Mouse (Mus musculus) limb, embryonic 10.5 days (tissue): Measurements from ENCODE around the gene Ppil4. TPM values are rescaled to one million over a fixed set of nuclear protein-coding genes. Genes with fewer than 3 reads are reported as not detected.

ENCODE experiments used
- DNase-seq: peaks from one replicate; pipeline ENCODE4 v3.0.0-alpha.2; 2017; ENCODE audit warnings: low spot score
- H3K27ac ChIP-seq: fragments of 300-500 bp; sonication (generic); 2 replicates; pipeline ENCODE4 v1.5.1; 2016; ENCODE audit warnings: mild to moderate bottlenecking
- H3K27me3 ChIP-seq: fragments of 300-500 bp; sonication (generic); 2 replicates; pipeline ENCODE4 v1.6.1; 2016; ENCODE audit warnings: low read depth, mild to moderate bottlenecking; ENCODE audit not compliant: poor library complexity, severe bottlenecking
- H3K36me3 ChIP-seq: fragments of 300-500 bp; sonication (generic); 2 replicates; pipeline ENCODE4 v1.6.1; 2016; ENCODE audit warnings: mild to moderate bottlenecking, moderate library complexity
- H3K4me1 ChIP-seq: fragments of 300-500 bp; sonication (generic); 2 replicates; pipeline ENCODE4 v1.6.1; 2016
- H3K4me3 ChIP-seq: fragments of 300-500 bp; sonication (generic); 2 replicates; pipeline ENCODE4 v1.5.1; 2016; ENCODE audit warnings: mild to moderate bottlenecking, moderate library complexity
- H3K9me3 ChIP-seq: fragments of 300-500 bp; sonication (generic); replicated peaks from 2 replicates; pipeline ENCODE4 v1.6.1; 2016; ENCODE audit warnings: mild to moderate bottlenecking
- WGBS: fragments of 180-500 bp; shearing (Covaris S2); methylation state at CpG from one replicate; pipeline ENCODE4 v1.1.7; 2016; 5-methylcytosine and 5-hydroxymethylcytosine counted together
- polyA plus RNA-seq: library from polyadenylated mRNA; unstranded; fragments of >200 nt; fragmentation: Nextera tagmentation; extraction: Ambion mirVana; gene quantifications from 2 replicates; pipeline ENCODE4 v1.2.1, GENCODE M21; 2016

The Ppil4 gene
- polyA plus RNA-seq, 1 experiment from 2014 or later: 44.6 TPM

DNA sequence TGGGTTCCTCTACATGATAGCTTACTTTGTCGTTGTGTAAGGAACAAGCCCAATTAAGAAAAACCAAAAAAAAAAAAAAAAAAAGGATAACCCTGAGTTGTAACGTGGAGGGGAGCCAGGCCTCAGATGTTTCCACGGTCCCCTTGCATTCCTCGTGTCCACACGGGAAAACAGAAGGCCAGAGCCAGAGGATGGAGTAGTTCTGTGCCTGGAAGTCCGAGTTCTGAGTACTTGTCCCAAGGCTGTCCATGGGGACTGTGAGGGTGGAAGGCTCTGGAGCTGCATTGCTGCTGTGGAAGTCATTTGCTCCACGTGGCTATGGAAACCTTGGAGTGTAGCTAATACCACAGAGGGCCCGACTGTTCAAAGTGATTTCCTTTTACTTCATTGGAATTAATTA, 52.4 kb downstream of the Ppil4 start:
- DNase-seq: no peak
- Histone ChIP-seq H3K9me3 (no peaks in the 10 kb centered on the region), H3K27ac (no peak overlapping the region), H3K27me3 (peaks cover 6% of the 10 kb centered on the region; the same call in 1 of the 2 replicates), H3K4me1 (0 out of 2 replicates have a peak, but pooled peaks cover 3% of the 10 kb centered on the region), H3K4me3 (no peak overlapping the region), H3K36me3 (no peaks in the 10 kb centered on the region)
- 81% methylated on average over 8 of the region's 8 CpGs for WGBS

DNA sequence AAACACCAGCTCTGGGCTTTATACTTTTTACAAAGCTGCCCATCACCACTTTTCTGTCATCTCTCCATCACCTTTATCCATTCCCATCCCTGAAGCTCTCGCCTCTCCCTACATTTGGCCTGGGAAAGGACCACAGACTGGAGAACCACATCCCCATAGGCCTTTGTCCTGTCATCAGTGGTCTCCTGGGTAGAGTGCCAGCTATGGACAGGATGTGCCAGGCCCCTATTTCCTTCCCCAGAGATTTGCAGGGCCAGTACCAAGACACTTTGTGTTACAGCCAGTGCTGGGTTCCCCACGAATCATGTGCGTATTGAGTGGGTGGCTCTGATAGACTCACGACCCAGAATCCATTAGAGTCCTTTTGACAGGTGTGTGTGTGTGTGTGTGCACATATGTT, 53.3 kb downstream of the Ppil4 start:
- DNase-seq: no peak

DNA sequence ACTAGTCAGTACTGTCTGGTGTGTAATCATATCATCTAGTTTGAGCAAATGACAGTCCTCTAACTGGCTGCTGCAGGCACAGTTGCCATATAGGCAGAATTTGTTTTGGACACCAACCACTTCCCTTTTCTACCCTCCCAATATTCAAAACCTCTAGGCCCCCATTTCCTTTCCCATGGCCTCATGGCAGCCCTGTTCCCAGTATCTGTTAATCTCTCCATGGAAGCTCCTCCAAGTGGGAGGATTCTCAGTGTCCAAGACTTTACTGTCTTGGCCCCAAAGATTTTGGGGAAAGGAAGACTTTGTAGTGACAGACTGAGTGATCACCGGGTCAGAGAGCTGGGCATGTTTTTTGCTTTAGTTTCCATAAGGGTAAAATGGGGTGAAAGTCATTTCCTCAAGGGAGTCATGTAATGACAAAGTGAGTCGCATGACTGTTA, 54.5 kb downstream of the Ppil4 start:
- 84% methylated on average over 2 of the region's 2 CpGs for WGBS
- Histone ChIP-seq H3K36me3 (no peaks in the 10 kb centered on the region), H3K9me3 (no peaks in the 10 kb centered on the region), H3K4me1 (no peaks in the 10 kb centered on the region), H3K27me3 (no peaks in the 10 kb centered on the region; the same call in 1 of the 2 replicates), H3K27ac (no peak overlapping the region), H3K4me3 (no peak overlapping the region)
- DNase-seq: no peak

More for the DNA sequence above, 53.3 kb downstream of the Ppil4 start:
- Histone ChIP-seq H3K4me3 (no peak overlapping the region), H3K9me3 (no peaks in the 10 kb centered on the region), H3K27ac (no peak overlapping the region), H3K4me1 (0 out of 2 replicates have a peak, but pooled peaks cover 3% of the 10 kb centered on the region), H3K27me3 (peaks cover 6% of the 10 kb centered on the region; the same call in 1 of the 2 replicates), H3K36me3 (no peaks in the 10 kb centered on the region)
- WGBS: 87% methylated on average over 4 of the region's 4 CpGs

DNA sequence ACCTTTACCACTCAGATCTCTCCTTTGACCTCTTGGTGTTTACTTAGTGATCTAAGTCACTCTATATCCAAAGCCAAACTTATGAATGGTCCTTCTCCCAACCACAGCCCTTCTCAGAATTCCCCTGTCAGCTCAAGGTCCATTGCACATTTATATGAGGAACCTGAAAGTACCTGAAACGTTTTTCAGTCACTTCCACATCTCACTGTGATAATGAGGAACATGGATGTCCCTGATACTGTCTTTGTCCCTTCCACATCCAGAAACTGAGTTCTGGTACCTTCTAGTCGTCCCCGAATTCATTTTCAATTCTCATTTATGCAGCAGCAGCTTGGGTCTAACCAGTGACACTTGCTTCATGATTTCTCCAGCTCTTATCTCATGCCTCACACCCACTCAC, 59.2 kb downstream of the Ppil4 start:
- H3K27ac ChIP-seq: no peak overlapping the region
- H3K4me3 ChIP-seq: no peak overlapping the region
- 74% methylated on average over 3 of the region's 3 CpGs for WGBS
- no peaks in the 10 kb centered on the region for H3K4me1 ChIP-seq
- no peaks in the 10 kb centered on the region for H3K27me3 ChIP-seq
- no peaks in the 10 kb centered on the region for H3K36me3 ChIP-seq
- no peak for DNase-seq
- H3K9me3 ChIP-seq: no peaks in the 10 kb centered on the region

DNA sequence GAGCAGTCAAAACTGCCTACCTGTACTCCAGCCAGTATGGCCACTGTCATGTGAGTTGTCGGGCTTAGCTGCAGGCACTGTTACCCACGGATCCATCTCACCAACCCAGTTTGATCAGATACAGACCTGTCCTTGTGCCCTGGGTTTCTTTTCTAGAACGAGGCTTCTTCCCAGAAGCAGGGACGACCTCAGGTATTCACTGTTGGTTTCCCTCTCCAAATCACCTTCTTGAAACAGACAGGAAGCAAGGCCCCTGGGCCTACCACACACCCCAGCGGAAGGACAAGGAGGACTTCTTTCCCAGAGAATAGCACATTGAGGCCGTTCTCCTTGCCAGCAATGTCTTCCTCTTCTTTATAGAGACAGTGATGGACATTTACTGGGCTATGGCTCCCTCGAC, 67.8 kb downstream of the Ppil4 start:
- peak; percentile 17 for DNase-seq
- Histone ChIP-seq H3K4me3 (no peak overlapping the region), H3K36me3 (no peaks in the 10 kb centered on the region), H3K4me1 (peaks cover 3% of the 10 kb centered on the region; the same call in 1 of the 2 replicates), H3K27ac (no peak overlapping the region), H3K27me3 (no peaks in the 10 kb centered on the region), H3K9me3 (no peaks in the 10 kb centered on the region)
- WGBS: 93% methylated on average over 7 of the region's 7 CpGs

DNA sequence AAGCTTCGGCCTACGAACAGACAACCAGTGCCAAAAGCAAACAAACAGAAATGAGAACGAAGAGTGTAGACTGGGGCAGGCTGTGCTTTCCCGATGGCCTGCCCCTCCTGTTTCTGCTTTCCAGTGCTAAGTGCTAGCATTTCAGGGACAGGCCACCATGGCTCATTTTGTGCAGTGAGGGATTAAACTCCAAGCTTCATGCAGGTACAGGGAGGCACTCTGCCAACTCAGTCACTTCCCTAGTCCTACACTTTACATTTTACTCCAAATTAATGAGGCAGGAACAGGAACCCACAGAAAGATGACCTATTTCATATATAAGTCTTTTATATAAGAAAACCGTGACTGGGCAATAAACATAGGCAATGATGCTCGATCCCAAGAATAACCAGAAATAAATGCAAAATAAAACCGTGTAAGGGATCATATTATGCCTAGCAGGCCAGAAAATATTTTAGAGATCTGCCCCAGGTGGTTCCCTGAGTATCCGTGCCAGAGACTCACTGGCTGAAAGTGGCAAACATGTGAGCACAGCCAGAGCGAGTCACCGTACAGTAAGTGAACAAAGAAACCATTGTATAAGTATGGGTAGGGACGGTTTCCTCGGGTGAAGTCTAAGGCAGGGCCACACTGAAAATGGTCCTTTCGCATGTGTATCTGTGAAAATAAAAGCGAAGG, 68.7 kb downstream of the Ppil4 start:
- H3K4me3 ChIP-seq: no peak overlapping the region
- H3K4me1 ChIP-seq: peaks cover 3% of the 10 kb centered on the region; the same call in 1 of the 2 replicates
- WGBS: 92% methylated on average over 14 of the region's 14 CpGs
- DNase-seq: peak; percentile 14
- no peaks in the 10 kb centered on the region for H3K36me3 ChIP-seq
- no peak overlapping the region for H3K27ac ChIP-seq
- no peaks in the 10 kb centered on the region for H3K9me3 ChIP-seq
- peaks cover 4% of the 10 kb centered on the region for H3K27me3 ChIP-seq

DNA sequence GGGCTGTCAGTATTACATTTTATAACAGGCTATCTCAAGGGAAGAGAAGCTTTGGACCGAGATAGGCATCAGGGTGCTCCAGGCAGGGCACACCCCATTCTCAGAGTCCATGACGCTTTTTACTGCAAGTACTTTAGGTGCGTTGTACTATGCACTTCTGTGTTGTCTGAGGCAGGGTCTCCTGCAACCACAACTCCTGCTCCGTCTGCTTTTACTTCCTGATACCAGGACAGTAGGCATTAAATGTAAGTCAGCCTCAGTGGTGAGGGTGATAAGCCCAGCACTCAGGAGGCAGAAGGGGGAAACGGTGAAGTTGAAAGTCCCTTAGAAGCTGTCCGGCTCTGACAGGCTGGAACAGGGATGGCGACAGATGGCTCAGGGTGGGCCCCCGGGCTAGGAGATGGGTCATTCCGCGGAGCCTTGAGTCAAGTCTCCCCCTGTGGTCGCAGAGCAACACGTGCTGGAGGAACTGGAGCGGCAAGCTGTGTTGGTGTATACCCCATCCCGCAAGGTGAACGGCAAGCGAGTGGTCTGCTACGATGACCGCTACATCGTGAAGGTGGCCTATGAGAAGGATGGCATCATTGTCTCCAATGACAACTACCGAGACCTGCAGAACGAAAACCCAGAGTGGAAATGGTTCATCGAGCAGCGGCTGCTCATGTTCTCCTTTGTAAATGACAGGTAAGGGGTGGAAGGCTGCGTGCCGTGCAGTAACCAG, 69.4 kb downstream of the Ppil4 start:
- H3K36me3 ChIP-seq: no peaks in the 10 kb centered on the region
- H3K27me3 ChIP-seq: peaks cover 11% of the 10 kb centered on the region
- no peak overlapping the region for H3K4me3 ChIP-seq
- peaks cover 5% of the 10 kb centered on the region for H3K4me1 ChIP-seq
- no peak overlapping the region for H3K27ac ChIP-seq
- 94% methylated on average over 25 of the region's 25 CpGs for WGBS
- H3K9me3 ChIP-seq: no peaks in the 10 kb centered on the region
- DNase-seq: peak; percentile 24

DNA sequence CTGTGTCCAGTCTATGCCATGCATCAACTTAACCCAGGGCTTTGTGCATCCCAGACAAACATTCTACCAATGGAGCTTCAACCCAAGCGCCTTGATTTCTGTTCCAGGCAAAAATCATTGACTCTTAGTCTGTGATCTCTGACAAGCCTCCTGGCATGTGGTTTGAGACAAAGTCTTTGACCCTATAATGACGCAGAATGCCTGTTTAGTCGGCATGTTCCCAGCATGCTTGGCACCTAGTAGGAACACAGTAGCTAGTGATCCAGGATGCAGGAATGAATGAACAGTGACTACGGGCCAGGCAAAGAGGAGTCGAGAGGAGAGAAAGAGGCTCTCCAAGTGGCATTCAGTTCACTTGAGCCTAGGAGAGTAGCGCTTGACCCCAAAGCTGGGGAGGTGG, 70.7 kb downstream of the Ppil4 start:
- no peaks in the 10 kb centered on the region for H3K36me3 ChIP-seq
- DNase-seq: peak; percentile 14
- no peak overlapping the region for H3K4me3 ChIP-seq
- H3K27ac ChIP-seq: no peak overlapping the region
- 98% methylated on average over 6 of the region's 6 CpGs for WGBS
- peaks cover 9% of the 10 kb centered on the region for H3K4me1 ChIP-seq
- H3K9me3 ChIP-seq: no peaks in the 10 kb centered on the region
- H3K27me3 ChIP-seq: peaks cover 24% of the 10 kb centered on the region

DNA sequence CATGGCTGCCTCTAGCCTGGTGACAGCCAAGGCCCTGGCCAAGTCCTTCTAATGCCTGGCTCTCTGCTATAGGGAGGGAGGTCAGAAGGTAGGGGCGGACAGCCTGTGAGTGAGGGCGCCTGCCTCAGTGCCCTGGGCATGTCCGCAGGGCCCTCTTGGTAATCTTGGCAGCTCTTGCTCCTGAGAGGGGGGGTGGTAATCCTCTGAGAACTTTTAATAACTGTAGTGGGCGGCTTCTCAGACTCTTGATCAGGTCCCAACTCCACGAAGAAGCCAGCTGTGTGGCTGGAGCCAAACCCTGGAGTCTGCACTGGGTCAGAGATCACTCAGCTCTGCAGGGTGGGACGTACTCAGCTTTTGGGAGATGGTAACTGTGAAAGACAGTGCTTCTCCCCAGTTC, 71.5 kb downstream of the Ppil4 start:
- Histone ChIP-seq H3K9me3 (no peaks in the 10 kb centered on the region), H3K4me3 (no peak overlapping the region), H3K27me3 (peaks cover 32% of the 10 kb centered on the region), H3K27ac (no peak overlapping the region), H3K36me3 (no peaks in the 10 kb centered on the region), H3K4me1 (peaks cover 9% of the 10 kb centered on the region)
- 82% methylated on average over 6 of the region's 6 CpGs for WGBS
- no peak for DNase-seq

DNA sequence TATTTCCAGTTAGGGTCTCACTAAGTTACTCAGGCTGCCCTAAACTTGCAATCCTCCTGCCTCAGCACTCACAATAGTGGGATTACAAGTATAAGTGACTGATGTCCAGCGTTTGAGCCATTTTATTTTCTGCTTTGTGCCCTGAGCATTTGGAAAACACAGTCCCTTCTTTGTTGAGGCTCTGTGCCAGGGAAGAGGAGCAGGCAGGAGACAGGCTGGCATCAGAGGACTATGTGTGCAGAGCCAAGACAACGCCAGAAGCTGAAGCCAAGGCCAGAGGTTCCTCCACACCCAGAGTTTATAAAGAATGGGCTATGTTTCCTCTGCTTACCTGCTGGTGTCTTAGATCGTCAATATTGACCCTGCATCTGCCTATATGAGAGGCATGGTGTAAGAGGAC, 72.1 kb downstream of the Ppil4 start:
- Histone ChIP-seq H3K4me1 (peaks cover 9% of the 10 kb centered on the region), H3K36me3 (no peaks in the 10 kb centered on the region), H3K27me3 (peaks cover 38% of the 10 kb centered on the region), H3K27ac (no peak overlapping the region), H3K4me3 (no peak overlapping the region), H3K9me3 (no peaks in the 10 kb centered on the region)
- 86% methylated on average over 3 of the region's 3 CpGs for WGBS
- no peak for DNase-seq

DNA sequence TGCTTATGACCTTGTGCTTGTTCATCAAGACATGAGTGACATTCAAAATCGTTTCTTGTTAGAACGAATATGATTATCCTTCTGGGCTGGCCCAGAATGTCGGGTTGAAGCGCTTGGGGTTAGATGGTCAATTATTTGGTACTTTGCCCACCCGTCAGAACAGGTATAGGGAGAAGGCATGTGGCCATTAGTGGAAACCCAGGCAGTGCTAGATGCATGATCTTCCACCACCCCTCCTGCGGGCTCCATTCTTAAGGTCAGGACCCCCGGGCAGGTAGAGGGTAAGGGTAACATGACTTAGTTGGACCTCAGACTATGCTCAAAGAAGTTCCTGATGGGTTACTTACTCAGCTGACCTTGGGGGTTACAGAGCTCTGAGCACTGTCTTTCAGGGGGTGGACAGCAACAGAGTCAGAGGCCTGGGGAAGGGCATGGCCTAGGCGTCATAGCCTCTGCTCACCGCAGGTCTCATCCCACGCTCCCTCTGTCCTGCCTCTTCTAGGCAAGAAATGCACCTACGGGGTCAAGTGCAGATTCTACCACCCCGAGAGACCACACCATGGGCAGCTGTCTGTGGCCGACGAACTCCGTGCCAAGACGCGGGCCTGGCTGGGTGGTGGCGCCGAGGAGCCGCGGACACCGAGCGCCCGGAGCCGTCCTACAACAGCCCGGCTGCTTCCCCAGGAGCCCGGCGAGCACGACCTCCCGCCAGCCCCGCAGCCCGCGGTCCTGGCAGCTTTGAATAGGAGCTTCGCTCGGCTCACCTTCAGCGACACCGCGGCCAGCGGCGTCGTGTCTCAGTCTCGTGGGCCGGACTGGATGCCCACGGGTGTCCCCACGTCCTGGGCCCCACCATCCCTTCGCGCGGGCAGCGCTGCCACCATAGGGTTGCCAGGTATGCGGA, 74.3 kb downstream of the Ppil4 start:
- Histone ChIP-seq H3K4me1 (peaks cover 17% of the 10 kb centered on the region), H3K36me3 (no peaks in the 10 kb centered on the region), H3K4me3 (peak overlapping the region; percentile 51), H3K27ac (0 out of 2 replicates have a peak overlapping the region, but pooled peaks have one; percentile 46), H3K27me3 (peaks cover 40% of the 10 kb centered on the region), H3K9me3 (no peaks in the 10 kb centered on the region)
- DNase-seq: peak; percentile 49
- 17% methylated on average over 50 of the region's 50 CpGs for WGBS

DNA sequence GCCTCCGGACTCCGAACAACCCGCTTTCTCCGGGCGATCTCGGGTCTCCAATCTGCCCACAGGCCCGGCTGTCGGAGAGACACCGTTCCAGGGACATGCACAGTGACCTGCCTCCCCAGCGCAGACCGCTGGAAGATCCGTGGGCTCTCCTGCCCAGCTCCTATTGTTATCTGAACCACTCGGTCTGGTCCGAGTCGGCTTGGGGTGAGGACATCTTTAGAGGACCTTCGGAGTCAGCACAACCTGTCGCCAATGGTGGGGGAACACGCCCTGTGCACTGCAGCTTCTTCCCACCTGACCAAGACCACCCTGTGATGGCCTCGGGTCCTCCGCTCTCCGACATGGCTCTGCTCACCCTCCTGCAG, 75.0 kb downstream of the Ppil4 start:
- H3K27ac ChIP-seq: 0 out of 2 replicates have a peak overlapping the region, but pooled peaks have one; percentile 46
- H3K4me3 ChIP-seq: peak overlapping the region; percentile 51

More for the DNA sequence above, 75.0 kb downstream of the Ppil4 start:
- 22% methylated on average over 21 of the region's 21 CpGs for WGBS
- H3K36me3 ChIP-seq: no peaks in the 10 kb centered on the region
- H3K9me3 ChIP-seq: no peaks in the 10 kb centered on the region
- H3K4me1 ChIP-seq: peaks cover 17% of the 10 kb centered on the region
- peaks cover 40% of the 10 kb centered on the region for H3K27me3 ChIP-seq
- no peak for DNase-seq
